ENCODE assay signal across 8 mouse cellular contexts in the genomic region with DNA sequence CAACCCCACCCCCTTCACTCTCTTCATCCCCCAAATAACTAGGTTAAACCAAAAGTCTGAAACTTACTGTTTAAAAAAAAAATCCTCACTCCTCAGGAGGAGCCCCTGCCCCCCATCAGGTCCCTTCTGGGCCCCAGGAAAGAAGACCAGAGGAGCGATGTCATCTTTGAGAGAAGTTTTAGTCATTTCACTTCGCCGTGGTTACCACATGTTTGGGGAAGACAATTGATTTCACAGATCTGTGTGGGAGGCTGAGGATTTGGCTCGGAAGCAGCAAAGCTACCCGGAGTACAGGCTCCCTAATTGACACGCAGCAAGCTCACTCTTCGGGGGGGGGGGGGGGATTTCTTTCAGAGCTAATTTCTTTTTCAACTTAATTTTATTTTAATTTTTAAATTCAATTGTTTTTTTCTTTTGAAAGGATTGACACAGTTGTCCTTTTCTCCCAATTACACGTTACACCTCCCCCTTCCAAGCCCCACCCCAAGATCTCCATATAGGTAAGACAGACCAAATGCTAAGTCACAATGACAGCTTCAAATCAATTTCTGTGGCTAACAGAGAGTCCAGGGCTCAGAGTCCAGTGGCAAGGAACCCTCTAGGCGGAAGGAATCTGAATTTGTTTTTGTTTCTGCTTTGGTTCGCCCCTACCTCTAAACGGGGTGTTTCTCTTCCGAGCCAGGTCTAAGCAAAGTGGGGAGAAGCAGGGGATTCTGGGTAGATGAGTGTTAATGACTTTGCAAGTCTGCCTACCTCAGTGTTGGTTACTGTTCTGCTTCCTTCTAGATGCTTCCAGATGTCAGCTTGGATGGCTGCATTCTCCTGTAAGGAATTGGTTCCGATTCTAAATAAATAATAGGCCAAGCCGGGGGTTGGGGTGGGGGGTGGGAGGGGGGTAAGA.
DNase-seq lines count a peak whose midpoint lies in the region; ATAC-seq lines count a peak whose summit lies in the region.

No protein-coding gene starts in this region.

- no peaks in the 10 kb centered on the region for H3K9me3 ChIP-seq in lung, embryonic 15.5 days
- no peaks in the 10 kb centered on the region for H3K9me3 ChIP-seq in hindbrain, embryonic 15.5 days
- H3K9me3 ChIP-seq in midbrain, embryonic 11.5 days (ENCODE audit: control insufficient read depth, low read length), result no peaks in the 10 kb centered on the region

- H3K4me2 ChIP-seq in lung, embryonic 15.5 days, result peak overlapping the region; percentile 42
- H3K4me2 ChIP-seq in hindbrain, embryonic 15.5 days, result peak overlapping the region; percentile 60
- peak overlapping the region; percentile 29 for H3K4me2 ChIP-seq in midbrain, embryonic 11.5 days

- H3K27me3 ChIP-seq in lung, embryonic 15.5 days, result 0 out of 2 replicates have a peak, but pooled peaks cover 3% of the 10 kb centered on the region
- H3K27me3 ChIP-seq in hindbrain, embryonic 15.5 days, result 0 out of 2 replicates have a peak, but pooled peaks cover 2% of the 10 kb centered on the region
- no peaks in the 10 kb centered on the region for H3K27me3 ChIP-seq in midbrain, embryonic 11.5 days (ENCODE audit: control insufficient read depth, insufficient read depth, low read length)

- peak overlapping the region; percentile 1; the same call in 1 of the 2 replicates for H3K4me3 ChIP-seq in lung, embryonic 15.5 days
- peak overlapping the region; percentile 35 for H3K4me3 ChIP-seq in hindbrain, embryonic 15.5 days
- no peak overlapping the region for H3K4me3 ChIP-seq in midbrain, embryonic 11.5 days (ENCODE audit: low read depth, low read length)

- WGBS in lung, embryonic 15.5 days, result 19% methylated on average over 14 of the region's 14 CpGs
- 10% methylated on average over 14 of the region's 14 CpGs for WGBS in hindbrain, embryonic 15.5 days
- 13% methylated on average over 14 of the region's 14 CpGs for WGBS in midbrain, embryonic 11.5 days

- H3K9ac ChIP-seq in lung, embryonic 15.5 days, result no peak overlapping the region
- peak overlapping the region; percentile 18; the same call in 1 of the 2 replicates for H3K9ac ChIP-seq in hindbrain, embryonic 15.5 days
- H3K9ac ChIP-seq in midbrain, embryonic 11.5 days (ENCODE audit: low read length), result no peak overlapping the region

- H3K36me3 ChIP-seq in lung, embryonic 15.5 days, result no peaks in the 10 kb centered on the region
- no peaks in the 10 kb centered on the region for H3K36me3 ChIP-seq in hindbrain, embryonic 15.5 days
- H3K36me3 ChIP-seq in midbrain, embryonic 11.5 days (ENCODE audit: control insufficient read depth, insufficient read depth, low read length), result no peaks in the 10 kb centered on the region

- H3K4me1 ChIP-seq in lung, embryonic 15.5 days, result peaks cover 29% of the 10 kb centered on the region
- peaks cover 22% of the 10 kb centered on the region for H3K4me1 ChIP-seq in hindbrain, embryonic 15.5 days (replicated peaks)
- H3K4me1 ChIP-seq in midbrain, embryonic 11.5 days (ENCODE audit: control insufficient read depth, insufficient read depth, low read length), result peaks cover 3% of the 10 kb centered on the region

- no peak for DNase-seq in lung, postnatal 14 days
- peak; percentile 43 for DNase-seq in embryo, embryonic 11 days
- DNase-seq in midbrain, embryonic 11.5 days (ENCODE audit: low spot score, missing footprints), result peak; percentile 87
- peak; percentile 27 to 37 for DNase-seq in thymus, postnatal 10 days (ENCODE audit: low spot score in 2 of 2)
- no peak for DNase-seq in testis, postnatal 10 days (ENCODE audit: low spot score)
- DNase-seq in kidney, postnatal 14 days, result no peak

- no peak overlapping the region for H3K27ac ChIP-seq in lung, embryonic 15.5 days
- H3K27ac ChIP-seq in hindbrain, embryonic 15.5 days (replicated peaks), result no peak overlapping the region
- no peak overlapping the region for H3K27ac ChIP-seq in midbrain, embryonic 11.5 days (ENCODE audit: low read depth, low read length)

- no peak for ATAC-seq in lung, embryonic 15.5 days (ENCODE audit: borderline replicate concordance, extremely low read depth, low FRiP score, low TSS enrichment)
- ATAC-seq in hindbrain, embryonic 15.5 days (ENCODE audit: low FRiP score, low read depth), result peak; percentile 67; the same call in 1 of the 2 replicates
- peak; percentile 14; the same call in 1 of the 2 replicates for ATAC-seq in midbrain, embryonic 11.5 days (ENCODE audit: low FRiP score)

Comparison
In these comparisons a context has a peak if more than half of its experiments do, and no peak if none do; other contexts are left out.
1. DNase-seq: peak in embryo, embryonic 11 days (single experiment), midbrain, embryonic 11.5 days (single experiment) and thymus, postnatal 10 days (2 of 2); none in lung, postnatal 14 days (single experiment), testis, postnatal 10 days (single experiment) and kidney, postnatal 14 days (single experiment).
2. Peak in every context shown above with its lines, with median percentiles within 50 percentile points of each other: H3K4me2 ChIP-seq.